Mouse (Mus musculus): ENCODE data around the gene Snx25. TPM values are rescaled to one million over a fixed set of nuclear protein-coding genes. Genes with fewer than 3 reads are reported as not detected.
"Not testable (repeated sequence)": the region's sequence is repeated elsewhere in the genome, so short reads cannot be mapped to it uniquely, and the experiment has no call there.

The Snx25 gene
- polyA plus RNA-seq, 1 experiment, result 35.4 TPM

DNA sequence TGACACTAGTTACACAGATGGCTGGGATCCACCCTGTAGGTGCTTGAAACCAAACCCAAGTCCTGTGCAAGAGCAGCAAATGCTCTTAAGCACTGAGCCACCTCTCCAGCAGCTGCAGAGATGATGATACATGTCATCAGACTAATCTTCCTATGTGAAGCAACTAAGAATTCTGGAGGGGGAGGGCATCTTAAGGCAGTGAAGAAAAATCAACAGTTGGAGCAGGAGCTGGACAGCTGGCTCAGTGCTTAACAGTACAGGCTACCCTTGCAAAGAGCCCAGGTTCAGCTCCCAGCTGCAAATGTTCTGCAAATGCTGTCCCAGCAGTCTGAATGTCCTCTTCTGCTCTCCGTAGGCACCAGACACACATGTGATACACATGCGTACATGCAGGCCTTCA is 29.5 kb downstream of the Snx25 start:
- no peak overlapping the region for H3K27ac ChIP-seq (ENCODE audit: insufficient read depth, low read length)
- TF ChIP-seq CTCF (IDR thresholded peaks at IDR 0.05; ENCODE audit: borderline replicate concordance, insufficient read depth, low read depth, low read length) (no peak), POLR2A (IDR thresholded peaks at IDR 0.05; ENCODE audit: borderline replicate concordance, insufficient read depth, low read length) (no peak)
- no peaks in the 10 kb centered on the region; the same call in 1 of the 2 replicates for H3K4me1 ChIP-seq (ENCODE audit: control insufficient read depth, insufficient read depth, low read length)
- H3K27me3 ChIP-seq (ENCODE audit: control insufficient read depth, insufficient read depth, low read length), result no peaks in the 10 kb centered on the region
- H3K4me3 ChIP-seq (replicated peaks; ENCODE audit: insufficient read depth, low read depth, low read length), result no peak overlapping the region
- WGBS, result 95% methylated on average over 2 of the region's 2 CpGs
- DNase-seq, result no peak

DNA sequence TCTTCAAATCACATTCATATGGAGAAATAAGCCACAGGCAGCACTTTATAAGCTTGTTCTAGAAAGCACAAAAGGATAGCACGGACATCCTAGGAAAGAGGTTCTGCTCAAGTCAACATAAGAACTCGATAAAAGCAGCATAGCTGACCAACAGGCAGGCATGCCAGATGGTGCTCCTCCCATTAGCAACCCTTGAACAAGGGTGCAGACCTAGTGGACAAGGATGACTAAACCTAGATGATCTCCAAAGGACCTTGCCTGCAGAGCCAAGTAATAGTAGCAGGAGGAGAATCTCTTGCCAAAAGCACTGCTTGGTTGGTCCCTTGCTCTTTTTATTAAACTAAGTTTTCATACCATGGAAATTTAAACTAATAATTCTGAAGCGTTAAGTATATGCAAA is 32.8 kb downstream of the Snx25 start:
- H3K27ac ChIP-seq (ENCODE audit: insufficient read depth, low read length), result no peak overlapping the region
- DNase-seq, result no peak
- peaks cover 7% of the 10 kb centered on the region; the same call in 1 of the 2 replicates for H3K4me1 ChIP-seq (ENCODE audit: control insufficient read depth, insufficient read depth, low read length)
- 70% methylated on average over 3 of the region's 3 CpGs for WGBS
- H3K27me3 ChIP-seq (ENCODE audit: control insufficient read depth, insufficient read depth, low read length), result no peaks in the 10 kb centered on the region
- TF ChIP-seq CTCF (IDR thresholded peaks at IDR 0.05; ENCODE audit: borderline replicate concordance, insufficient read depth, low read depth, low read length), result no peak
- no peak for TF ChIP-seq POLR2A (IDR thresholded peaks at IDR 0.05; ENCODE audit: borderline replicate concordance, insufficient read depth, low read length)
- H3K4me3 ChIP-seq (replicated peaks; ENCODE audit: insufficient read depth, low read depth, low read length), result no peak overlapping the region

DNA sequence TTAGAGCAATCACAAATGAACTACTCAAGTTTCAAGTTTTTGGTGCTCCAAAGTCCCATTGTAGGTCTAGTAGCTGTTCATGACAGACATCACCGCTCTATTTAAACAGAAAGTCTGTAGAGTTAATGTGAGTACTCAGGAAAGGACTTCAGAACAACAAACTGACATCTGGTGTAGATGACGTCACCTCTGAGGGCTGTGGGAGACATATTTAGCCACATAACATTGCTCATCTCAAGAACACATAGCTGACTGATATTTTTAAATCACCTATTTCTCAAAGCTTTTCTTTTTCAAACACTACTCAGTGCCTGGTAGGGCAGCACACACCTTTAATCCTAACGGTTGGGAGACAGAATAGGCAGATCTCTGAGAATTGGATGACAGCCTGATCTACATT is 34.8 kb downstream of the Snx25 start:
- H3K27ac ChIP-seq (ENCODE audit: insufficient read depth, low read length), result no peak overlapping the region
- no peak overlapping the region for H3K4me3 ChIP-seq (replicated peaks; ENCODE audit: insufficient read depth, low read depth, low read length)
- WGBS, result 54% methylated on average over 3 of the region's 3 CpGs
- DNase-seq, result peak in 1 of 2 experiments; percentile 24
- H3K4me1 ChIP-seq (ENCODE audit: control insufficient read depth, insufficient read depth, low read length), result peaks cover 7% of the 10 kb centered on the region; the same call in 1 of the 2 replicates
- no peaks in the 10 kb centered on the region for H3K27me3 ChIP-seq (ENCODE audit: control insufficient read depth, insufficient read depth, low read length)
- no peak for TF ChIP-seq POLR2A (IDR thresholded peaks at IDR 0.05; ENCODE audit: borderline replicate concordance, insufficient read depth, low read length)
- TF ChIP-seq CTCF (IDR thresholded peaks at IDR 0.05; ENCODE audit: borderline replicate concordance, insufficient read depth, low read depth, low read length), result no peak

DNA sequence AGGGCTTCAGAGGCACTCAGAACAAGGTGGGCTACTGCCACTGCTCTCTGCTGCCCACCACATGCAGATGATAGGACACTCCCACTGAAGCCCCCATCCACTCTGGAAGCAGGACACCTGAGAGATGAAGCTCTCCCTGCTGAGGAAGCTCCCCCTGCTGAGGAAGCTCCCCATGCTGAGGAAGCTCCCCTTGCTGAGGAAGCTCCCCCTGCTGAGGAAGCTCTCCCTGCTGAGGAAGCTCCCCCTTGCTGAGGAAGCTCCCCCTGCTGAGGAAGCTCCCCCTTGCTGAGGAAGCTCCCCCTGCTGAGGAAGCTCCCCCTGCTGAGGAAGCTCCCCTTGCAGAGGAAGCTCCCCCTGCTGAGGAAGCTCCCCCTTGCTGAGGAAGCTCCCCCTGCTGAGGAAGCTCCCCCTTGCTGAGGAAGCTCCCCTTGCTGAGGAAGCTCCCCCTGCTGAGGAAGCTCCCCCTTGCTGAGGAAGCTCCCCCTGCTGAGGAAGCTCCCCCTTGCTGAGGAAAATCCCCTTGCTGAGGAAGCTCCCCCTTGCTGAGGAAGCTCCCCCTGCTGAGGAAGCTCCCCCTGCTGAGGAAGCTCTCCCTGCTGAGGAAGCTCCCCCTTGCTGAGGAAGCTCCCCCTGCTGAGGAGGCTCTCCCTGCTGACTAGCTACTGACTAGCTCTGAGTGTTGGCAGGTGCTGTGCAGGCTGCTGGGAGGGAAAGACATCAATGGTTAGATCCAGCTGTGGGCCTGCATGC is 38.4 kb downstream of the Snx25 start:
- not testable (repeated sequence) for DNase-seq; H3K4me3 ChIP-seq (replicated peaks; ENCODE audit: insufficient read depth, low read depth, low read length); H3K4me1 ChIP-seq (ENCODE audit: control insufficient read depth, insufficient read depth, low read length); H3K27me3 ChIP-seq (ENCODE audit: control insufficient read depth, insufficient read depth, low read length); H3K27ac ChIP-seq (ENCODE audit: insufficient read depth, low read length)

DNA sequence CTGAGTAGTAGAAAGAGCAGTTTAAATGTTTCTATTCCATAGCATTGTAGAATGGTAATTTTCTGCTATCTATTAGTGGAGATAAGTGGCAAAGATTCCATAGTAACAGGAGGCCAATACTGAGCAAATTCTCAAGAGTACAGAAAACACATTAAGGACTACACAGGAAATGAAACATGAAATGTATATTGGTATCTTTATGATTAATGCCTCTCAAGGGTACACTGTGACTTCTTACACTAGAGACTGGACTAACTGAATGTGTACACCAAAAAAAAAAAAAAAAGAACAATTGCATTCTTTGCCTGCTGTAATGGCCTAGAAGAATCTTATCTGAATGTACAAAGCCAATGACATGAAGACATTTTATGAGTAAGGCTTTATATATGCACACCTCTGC is 44.3 kb downstream of the Snx25 start:
- no peak for DNase-seq
- no peak for TF ChIP-seq CTCF (IDR thresholded peaks at IDR 0.05; ENCODE audit: borderline replicate concordance, insufficient read depth, low read depth, low read length)
- no peak for TF ChIP-seq POLR2A (IDR thresholded peaks at IDR 0.05; ENCODE audit: borderline replicate concordance, insufficient read depth, low read length)
- H3K27ac ChIP-seq (ENCODE audit: insufficient read depth, low read length), result no peak overlapping the region
- H3K4me1 ChIP-seq (ENCODE audit: control insufficient read depth, insufficient read depth, low read length), result 0 out of 2 replicates have a peak, but pooled peaks cover 3% of the 10 kb centered on the region
- H3K27me3 ChIP-seq (ENCODE audit: control insufficient read depth, insufficient read depth, low read length), result no peaks in the 10 kb centered on the region
- no peak overlapping the region for H3K4me3 ChIP-seq (replicated peaks; ENCODE audit: insufficient read depth, low read depth, low read length)

DNA sequence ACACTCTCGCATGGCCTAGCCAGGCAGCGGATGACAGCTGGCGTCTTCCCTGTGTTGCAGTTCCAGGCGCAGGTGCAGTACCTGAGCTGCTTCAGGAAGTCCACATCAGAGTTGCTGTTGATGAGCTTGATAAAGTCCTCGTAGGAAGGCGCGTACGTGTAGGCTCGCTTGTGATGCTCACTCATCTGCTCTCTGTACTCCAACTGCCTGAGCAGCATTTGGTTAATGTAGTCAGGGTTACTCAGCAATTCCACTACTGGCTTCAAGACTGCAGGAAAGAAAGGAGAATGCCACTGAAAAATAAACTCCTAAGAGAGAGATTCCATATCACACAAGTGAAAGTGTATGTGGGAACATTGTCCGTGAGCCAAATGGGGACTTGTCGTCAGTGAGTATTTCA is 48.5 kb downstream of the Snx25 start:
- WGBS, result 93% methylated on average over 11 of the region's 11 CpGs
- no peak for DNase-seq

DNA sequence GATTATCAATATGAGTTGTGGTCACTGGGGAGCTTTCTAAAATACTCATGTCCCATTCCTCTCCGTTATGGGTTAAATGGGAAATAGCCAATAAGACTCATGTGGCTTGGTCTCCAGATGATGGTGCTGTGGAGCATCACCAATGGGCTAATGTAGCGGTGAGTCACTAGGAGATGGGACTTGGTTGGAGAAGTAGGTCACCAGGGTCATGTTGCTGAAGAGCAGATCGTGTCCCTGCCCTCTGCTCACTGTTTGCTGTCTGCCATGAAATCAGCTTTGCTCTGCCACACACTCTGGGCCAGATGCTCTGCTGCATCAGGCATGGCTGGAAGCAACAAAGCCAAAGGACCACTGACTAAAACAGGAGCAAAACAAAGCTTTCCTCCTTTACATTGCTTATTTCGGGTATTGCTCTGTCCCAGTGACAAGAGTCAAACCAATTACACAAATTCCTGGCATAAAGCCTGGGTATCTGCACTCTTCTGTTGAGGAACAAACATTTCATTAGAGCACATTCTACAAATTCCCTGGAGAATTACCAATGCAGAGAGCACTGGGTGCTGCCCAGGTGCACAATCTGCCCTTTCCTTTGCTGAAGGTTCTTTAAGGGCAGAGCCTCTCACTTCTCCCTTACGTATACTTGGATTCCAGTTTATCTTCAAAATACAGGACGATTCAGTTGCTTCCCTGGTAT is 59.1 kb downstream of the Snx25 start:
- no peak for TF ChIP-seq CTCF (IDR thresholded peaks at IDR 0.05; ENCODE audit: borderline replicate concordance, insufficient read depth, low read depth, low read length)
- TF ChIP-seq POLR2A (IDR thresholded peaks at IDR 0.05; ENCODE audit: borderline replicate concordance, insufficient read depth, low read length), result no peak
- Histone ChIP-seq H3K4me3 (replicated peaks; ENCODE audit: insufficient read depth, low read depth, low read length) (no peak overlapping the region), H3K4me1 (ENCODE audit: control insufficient read depth, insufficient read depth, low read length) (peaks cover 3% of the 10 kb centered on the region; the same call in 1 of the 2 replicates), H3K27ac (ENCODE audit: insufficient read depth, low read length) (no peak overlapping the region), H3K27me3 (ENCODE audit: control insufficient read depth, insufficient read depth, low read length) (no peaks in the 10 kb centered on the region; the same call in 1 of the 2 replicates)
- 61% methylated on average over 6 of the region's 6 CpGs for WGBS
- DNase-seq, result peak in 1 of 2 experiments; percentile 49

More for the DNA sequence above, 48.5 kb downstream of the Snx25 start:
- Histone ChIP-seq H3K27me3 (ENCODE audit: control insufficient read depth, insufficient read depth, low read length) (no peaks in the 10 kb centered on the region), H3K4me1 (ENCODE audit: control insufficient read depth, insufficient read depth, low read length) (no peaks in the 10 kb centered on the region), H3K4me3 (replicated peaks; ENCODE audit: insufficient read depth, low read depth, low read length) (no peak overlapping the region), H3K27ac (ENCODE audit: insufficient read depth, low read length) (no peak overlapping the region)
- TF ChIP-seq CTCF (IDR thresholded peaks at IDR 0.05; ENCODE audit: borderline replicate concordance, insufficient read depth, low read depth, low read length), result no peak
- TF ChIP-seq POLR2A (IDR thresholded peaks at IDR 0.05; ENCODE audit: borderline replicate concordance, insufficient read depth, low read length), result no peak

DNA sequence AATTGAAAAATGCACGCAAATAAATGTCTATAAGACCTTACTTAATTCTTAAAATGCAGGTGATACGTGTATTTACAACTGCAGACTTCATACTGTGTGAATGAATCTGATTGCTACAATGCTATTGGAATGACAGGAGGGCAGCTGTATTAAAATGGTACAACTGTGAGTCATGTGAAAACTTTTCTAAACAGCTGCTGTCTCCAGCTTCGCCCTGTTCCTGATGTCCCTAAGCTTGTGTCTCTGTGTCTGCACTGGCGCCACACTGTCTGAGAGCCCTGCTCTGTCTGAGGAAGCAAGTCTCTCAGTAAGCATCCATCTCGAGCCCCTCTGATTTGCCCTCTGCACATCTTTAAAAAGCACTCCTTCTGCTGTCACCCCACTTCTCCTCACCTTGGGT is 68.8 kb downstream of the Snx25 start:
- no peak for TF ChIP-seq POLR2A (IDR thresholded peaks at IDR 0.05; ENCODE audit: borderline replicate concordance, insufficient read depth, low read length)
- no peak for TF ChIP-seq CTCF (IDR thresholded peaks at IDR 0.05; ENCODE audit: borderline replicate concordance, insufficient read depth, low read depth, low read length)
- no peak for DNase-seq
- no peaks in the 10 kb centered on the region for H3K4me1 ChIP-seq (ENCODE audit: control insufficient read depth, insufficient read depth, low read length)
- H3K27me3 ChIP-seq (ENCODE audit: control insufficient read depth, insufficient read depth, low read length), result no peaks in the 10 kb centered on the region
- no peak overlapping the region for H3K27ac ChIP-seq (ENCODE audit: insufficient read depth, low read length)
- H3K4me3 ChIP-seq (replicated peaks; ENCODE audit: insufficient read depth, low read depth, low read length), result no peak overlapping the region
- WGBS, result 86% methylated on average over 5 of the region's 5 CpGs
